Mouse (Mus musculus) intestine, embryonic 14.5 days (tissue): ENCODE data around the gene Scamp3. TPM values are rescaled to one million over a fixed set of nuclear protein-coding genes. Genes with fewer than 3 reads are reported as not detected.

Experiments
- ATAC-seq: fragments of 200-750 bp; cut with Nextera tagmentation; replicated peaks from 2 replicates; pipeline ENCODE4 v1.8.0; 2017; ENCODE audit warnings: low read depth, moderate number of reproducible peaks, moderate TSS enrichment, moderate library complexity; ENCODE audit not compliant: low FRiP score, low TSS enrichment
- DNase-seq: peaks from one replicate; pipeline ENCODE4 v3.0.0-alpha.2; 2018; ENCODE audit warnings: low spot score
- H3K27ac ChIP-seq: fragments of 300-500 bp; sonication (generic); 2 replicates; pipeline ENCODE4 v1.5.1; 2014; ENCODE audit warnings: low read depth, mild to moderate bottlenecking, control low read depth
- H3K27me3 ChIP-seq: fragments of 300-500 bp; sonication (generic); replicated peaks from 2 replicates; pipeline ENCODE4 v1.6.1; 2014; ENCODE audit warnings: low read length, control low read depth; ENCODE audit not compliant: control insufficient read depth, insufficient read depth
- H3K36me3 ChIP-seq: fragments of 300-500 bp; sonication (generic); 2 replicates; pipeline ENCODE4 v1.6.1; 2014; ENCODE audit warnings: low read length, control low read depth; ENCODE audit not compliant: control insufficient read depth, insufficient read depth
- H3K4me1 ChIP-seq: fragments of 300-500 bp; sonication (generic); replicated peaks from 2 replicates; pipeline ENCODE4 v1.6.1; 2014; ENCODE audit warnings: low read length, control low read depth, mixed read lengths; ENCODE audit not compliant: control insufficient read depth, insufficient read depth
- H3K4me2 ChIP-seq: fragments of 300-500 bp; sonication (generic); 2 replicates; pipeline ENCODE4 v1.6.1; 2014; ENCODE audit warnings: low read length
- H3K4me3 ChIP-seq: fragments of 300-500 bp; sonication (generic); 2 replicates; pipeline ENCODE4 v1.5.1; 2014; ENCODE audit warnings: low read depth, low read length, control low read depth, mixed read lengths
- H3K9ac ChIP-seq: fragments of 300-500 bp; sonication (generic); 2 replicates; pipeline ENCODE4 v1.6.1; 2014; ENCODE audit warnings: mild to moderate bottlenecking, low read length
- H3K9me3 ChIP-seq: fragments of 300-500 bp; sonication (generic); 2 replicates; pipeline ENCODE4 v1.6.1; 2016; ENCODE audit warnings: low read length, control low read depth; ENCODE audit not compliant: control insufficient read depth
- WGBS: fragments of 180-500 bp; shearing (Covaris S2); extraction: QIAGEN DNeasy Blood & Tissue Kit; methylation state at CpG from one replicate; pipeline ENCODE4 v1.1.7; 2014; 5-methylcytosine and 5-hydroxymethylcytosine counted together
- polyA plus RNA-seq: library from polyadenylated mRNA; unstranded; fragments of >200 nt; fragmentation: Nextera tagmentation; extraction: Ambion mirVana; gene quantifications from 2 replicates; pipeline ENCODE4 v1.2.1, GENCODE M21; 2014

Scamp3 gene
- polyA plus RNA-seq, 1 experiment from 2014 or later = 98.1 TPM

- peak within 1 kb of the TSS; percentile 54 for H3K4me3 ChIP-seq
- H3K4me2 ChIP-seq = peak within 1 kb of the TSS; percentile 96
- DNase-seq (peak; percentile 93), ATAC-seq (peak; percentile 88)
- peaks cover 37% of the 10 kb centered on the region for H3K36me3 ChIP-seq
- peaks cover 24% of the 10 kb centered on the region for H3K4me1 ChIP-seq
- H3K9me3 ChIP-seq = no peaks in the 10 kb centered on the region
- peak within 1 kb of the TSS; percentile 82 for H3K9ac ChIP-seq
- no peaks in the 10 kb centered on the region for H3K27me3 ChIP-seq
- peak within 1 kb of the TSS; percentile 77 for H3K27ac ChIP-seq
- 6% methylated on average over 39 of the region's 39 CpGs for WGBS
Measured at GRCm38 (mm10) chr3:89183058-89183958, 6.0 kb downstream of the Scamp3 start, which contains the start of gene Fam189b. Gene Fam189b, plus strand, starts transcription at chr3:89183143.

GRCm38 (mm10) chr3:89183959-89184315 lies 6.7 kb downstream of the Scamp3 start:
- Histone ChIP-seq H3K4me1 (peaks cover 18% of the 10 kb centered on the region), H3K27me3 (no peaks in the 10 kb centered on the region), H3K36me3 (peaks cover 37% of the 10 kb centered on the region), H3K4me3 (peak overlapping the region; percentile 54), H3K9me3 (no peaks in the 10 kb centered on the region), H3K9ac (peak overlapping the region; percentile 82), H3K4me2 (peak overlapping the region; percentile 96), H3K27ac (no peak overlapping the region)
- WGBS = 75% methylated on average over 6 of the region's 6 CpGs
- DNase-seq = no peak
- no peak for ATAC-seq

GRCm38 (mm10) chr3:89187197-89187596 lies 9.9 kb downstream of the Scamp3 start:
- Histone ChIP-seq H3K36me3 (peaks cover 7% of the 10 kb centered on the region), H3K4me2 (no peak overlapping the region), H3K9me3 (no peaks in the 10 kb centered on the region), H3K27me3 (no peaks in the 10 kb centered on the region), H3K27ac (no peak overlapping the region), H3K4me3 (no peak overlapping the region), H3K4me1 (peaks cover 15% of the 10 kb centered on the region), H3K9ac (no peak overlapping the region)
- 63% methylated on average over 23 of the region's 23 CpGs for WGBS
- DNase-seq = no peak
- ATAC-seq = no peak

DNA sequence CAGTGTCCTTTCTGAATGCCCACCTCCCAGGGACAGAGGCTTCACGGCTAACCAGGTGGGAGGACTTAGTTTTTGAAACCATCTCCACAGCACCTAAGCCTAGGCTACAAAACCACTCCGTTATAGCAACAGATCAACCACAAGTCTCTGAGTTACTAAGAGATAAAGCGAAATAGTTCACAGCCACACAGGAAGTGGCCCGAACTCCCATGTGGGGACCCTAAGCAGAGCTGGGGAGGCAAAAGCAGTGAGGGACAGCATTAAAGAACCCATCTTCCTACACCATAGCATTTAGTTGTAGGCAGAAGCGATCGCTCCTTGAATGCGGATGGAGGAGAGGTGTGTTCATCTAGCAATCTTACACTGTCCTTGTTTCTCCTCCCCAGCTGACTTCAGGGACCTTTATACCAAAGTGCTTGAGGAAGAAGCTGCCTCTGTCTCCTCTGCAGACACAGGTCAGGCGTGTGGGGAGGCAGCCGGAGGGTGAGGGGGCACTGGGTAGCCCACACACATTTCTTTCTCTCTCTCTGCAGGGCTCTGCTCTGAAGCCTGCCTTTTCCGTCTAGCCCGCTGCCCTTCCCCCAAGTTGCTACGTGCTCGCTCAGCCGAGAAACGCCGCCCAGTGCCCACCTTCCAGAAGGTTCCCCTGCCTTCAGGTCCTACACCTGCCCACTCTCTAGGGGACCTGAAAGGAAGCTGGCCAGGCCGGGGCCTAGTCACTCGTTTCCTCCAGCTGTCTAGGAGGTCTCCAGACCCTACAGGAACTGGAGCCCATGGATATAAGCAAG lies 10.6 kb downstream of the Scamp3 start:
- WGBS = 83% methylated on average over 18 of the region's 18 CpGs
- no peaks in the 10 kb centered on the region for H3K27me3 ChIP-seq
- H3K4me2 ChIP-seq = no peak overlapping the region
- no peak overlapping the region for H3K27ac ChIP-seq
- no peaks in the 10 kb centered on the region for H3K9me3 ChIP-seq
- no peak overlapping the region for H3K9ac ChIP-seq
- DNase-seq (no peak), ATAC-seq (no peak)
- peaks cover 15% of the 10 kb centered on the region for H3K4me1 ChIP-seq
- no peak overlapping the region for H3K4me3 ChIP-seq
- peaks cover 7% of the 10 kb centered on the region; the same call in 1 of the 2 replicates for H3K36me3 ChIP-seq

- H3K9ac ChIP-seq = no peak overlapping the region
- no peak overlapping the region for H3K27ac ChIP-seq
- no peaks in the 10 kb centered on the region for H3K9me3 ChIP-seq
- peaks cover 15% of the 10 kb centered on the region for H3K4me1 ChIP-seq
- ATAC-seq = no peak
- 74% methylated on average over 12 of the region's 12 CpGs for WGBS
- no peak overlapping the region for H3K4me3 ChIP-seq
- DNase-seq = no peak
- H3K27me3 ChIP-seq = no peaks in the 10 kb centered on the region
- H3K36me3 ChIP-seq = peaks cover 7% of the 10 kb centered on the region; the same call in 1 of the 2 replicates
- no peak overlapping the region for H3K4me2 ChIP-seq
Measured at GRCm38 (mm10) chr3:89188478-89188875, 11.2 kb downstream of the Scamp3 start.

DNA sequence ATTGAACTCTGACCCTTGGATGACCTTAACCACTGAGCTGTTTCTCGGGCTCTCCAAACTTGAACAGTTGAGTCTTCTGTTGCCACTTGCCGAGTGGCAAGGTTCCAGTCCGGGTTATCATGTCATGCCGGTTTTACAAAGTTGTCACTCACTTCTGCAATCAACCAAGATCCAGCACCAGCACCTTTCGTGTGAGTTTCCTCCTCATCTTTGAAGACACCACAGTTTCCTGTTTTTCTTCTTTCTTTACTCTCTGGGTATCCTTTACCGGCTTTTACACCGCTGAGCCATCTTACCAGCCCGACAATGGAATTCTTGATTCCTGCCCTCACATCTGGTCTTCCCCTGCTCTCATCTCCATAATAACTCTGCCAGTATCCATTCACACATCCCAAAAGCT lies 13.2 kb downstream of the Scamp3 start:
- Histone ChIP-seq H3K4me3 (no peak overlapping the region), H3K36me3 (peaks cover 7% of the 10 kb centered on the region; the same call in 1 of the 2 replicates), H3K9ac (no peak overlapping the region), H3K27me3 (no peaks in the 10 kb centered on the region), H3K9me3 (no peaks in the 10 kb centered on the region), H3K4me2 (no peak overlapping the region), H3K27ac (no peak overlapping the region), H3K4me1 (no peaks in the 10 kb centered on the region)
- ATAC-seq (no peak), DNase-seq (no peak)
- 78% methylated on average over 8 of the region's 8 CpGs for WGBS

GRCm38 (mm10) chr3:89193351-89193750 lies 16.1 kb downstream of the Scamp3 start:
- H3K9ac ChIP-seq = no peak overlapping the region
- H3K4me1 ChIP-seq = peaks cover 6% of the 10 kb centered on the region; the same call in 1 of the 2 replicates
- 75% methylated on average over 1 of the region's 1 CpGs for WGBS
- no peak for DNase-seq
- H3K27ac ChIP-seq = no peak overlapping the region
- no peak overlapping the region for H3K4me3 ChIP-seq
- H3K9me3 ChIP-seq = no peaks in the 10 kb centered on the region
- H3K4me2 ChIP-seq = no peak overlapping the region
- no peaks in the 10 kb centered on the region; the same call in 1 of the 2 replicates for H3K36me3 ChIP-seq
- no peaks in the 10 kb centered on the region for H3K27me3 ChIP-seq
- no peak for ATAC-seq

DNA sequence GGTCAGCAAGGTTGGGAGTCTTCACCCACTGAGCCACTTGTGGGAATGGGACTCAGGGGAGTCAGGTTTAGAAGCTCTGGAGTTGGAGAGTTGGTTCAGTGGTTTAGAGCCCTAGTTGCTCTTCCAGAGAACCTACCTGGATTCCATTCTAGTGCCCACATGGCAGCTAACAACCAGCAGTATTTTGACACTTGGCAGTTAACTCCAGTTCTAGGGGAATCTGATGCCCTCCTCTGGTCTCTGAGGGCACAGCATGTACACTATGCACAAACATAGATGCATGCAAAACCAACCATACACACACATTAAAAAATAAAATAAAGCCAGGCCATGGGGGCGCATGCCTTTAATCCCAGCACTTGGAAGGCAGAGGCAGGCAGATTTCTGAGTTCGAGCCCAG lies 16.6 kb downstream of the Scamp3 start:
- Histone ChIP-seq H3K27ac (no peak overlapping the region), H3K27me3 (no peaks in the 10 kb centered on the region), H3K4me2 (no peak overlapping the region), H3K9me3 (no peaks in the 10 kb centered on the region), H3K4me1 (peaks cover 6% of the 10 kb centered on the region; the same call in 1 of the 2 replicates), H3K9ac (no peak overlapping the region), H3K36me3 (no peaks in the 10 kb centered on the region), H3K4me3 (no peak overlapping the region)
- DNase-seq (no peak), ATAC-seq (no peak)
- WGBS = 83% methylated on average over 2 of the region's 2 CpGs
